Mouse (Mus musculus) kidney, adult 2 months (tissue): ENCODE measurements around the gene Gm3238. TPM values are rescaled to one million over a fixed set of nuclear protein-coding genes. Genes with fewer than 3 reads are reported as not detected.
"Not testable (repeated sequence)": the region's sequence is repeated elsewhere in the genome, so short reads cannot be mapped to it uniquely, and the experiment has no call there.

ENCODE experiments used
- DNase-seq: peaks from one replicate; pipeline ENCODE4 v3.0.0; 2021
- H3K27ac ChIP-seq: fragments of 200-500 bp; 2 replicates; pipeline ENCODE4 v1.5.1; 2012; ENCODE audit warnings: low read depth, low read length, control low read depth, inconsistent platforms; ENCODE audit not compliant: insufficient read depth
- H3K27me3 ChIP-seq: fragments of 200-500 bp; replicated peaks from 2 replicates; pipeline ENCODE4 v1.6.1; 2012; ENCODE audit warnings: mild to moderate bottlenecking, moderate library complexity, low read length, inconsistent platforms; ENCODE audit not compliant: control insufficient read depth, insufficient read depth
- H3K36me3 ChIP-seq: fragments of 200-500 bp; 2 replicates; pipeline ENCODE4 v1.6.1; 2012; ENCODE audit warnings: mild to moderate bottlenecking, moderate library complexity, low read length, inconsistent platforms; ENCODE audit not compliant: control insufficient read depth, insufficient read depth
- H3K4me1 ChIP-seq: fragments of 200-500 bp; 2 replicates; pipeline ENCODE4 v1.6.1; 2011; ENCODE audit warnings: low read length; ENCODE audit not compliant: control insufficient read depth, insufficient read depth
- H3K4me3 ChIP-seq: fragments of 200-500 bp; 2 replicates; pipeline ENCODE4 v1.5.1; 2011; ENCODE audit warnings: mild to moderate bottlenecking, low read depth, low read length, control low read depth; ENCODE audit not compliant: insufficient read depth
- CTCF ChIP-seq: fragments of 200-500 bp; conservative IDR thresholded peaks from 2 replicates; pipeline ENCODE4 v1.5.1; 2011; ENCODE audit warnings: low read depth, mild to moderate bottlenecking, control low read depth, low read length, moderate library complexity, mixed read lengths; ENCODE audit not compliant: insufficient read depth, insufficient read length
- POLR2A ChIP-seq: fragments of 200-500 bp; IDR thresholded peaks from one replicate; pipeline ENCODE4 v1.6.1; 2011; ENCODE audit warnings: low read depth, low read length, control low read depth
- WGBS: fragments of 180-500 bp; shearing (Covaris S2); methylation state at CpG from one replicate; pipeline ENCODE4 v1.1.7; 2018; 5-methylcytosine and 5-hydroxymethylcytosine counted together
- polyA plus RNA-seq: library from polyadenylated mRNA; depleted of rRNA; stranded (reverse); fragments of >200 nt; gene quantifications from 2 replicates; pipeline ENCODE4 v1.2.3, GENCODE M21; 2012

The Gm3238 gene
- polyA plus RNA-seq, 1 experiment, result not detected

DNA sequence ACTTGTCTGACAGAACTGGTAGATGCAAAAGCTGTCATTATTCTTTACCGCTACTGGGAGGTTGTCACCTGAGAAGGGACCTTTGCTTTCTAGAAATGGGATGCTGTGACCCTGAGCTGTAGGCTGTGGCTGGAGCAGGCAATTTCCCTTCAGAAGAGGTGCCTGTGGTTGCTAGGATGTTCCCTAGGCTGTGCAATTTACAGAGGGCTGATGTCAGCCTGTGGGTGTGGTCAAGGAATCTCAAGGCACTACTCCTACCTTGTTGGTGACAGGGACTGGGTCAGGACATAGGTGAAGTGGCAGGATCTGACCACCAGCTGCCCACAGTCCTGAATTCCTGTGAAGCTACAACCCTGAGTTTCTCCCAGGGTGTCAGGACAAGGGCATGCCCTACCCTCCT is 1.4 kb downstream of the Gm3238 start:
- H3K27ac ChIP-seq, result no peak overlapping the region
- no peak for TF ChIP-seq POLR2A
- TF ChIP-seq CTCF, result no peak
- H3K27me3 ChIP-seq, result no peaks in the 10 kb centered on the region; the same call in 1 of the 2 replicates
- DNase-seq, result no peak
- no peak overlapping the region for H3K4me3 ChIP-seq
- no peaks in the 10 kb centered on the region for H3K36me3 ChIP-seq
- H3K4me1 ChIP-seq, result no peaks in the 10 kb centered on the region
- 53% methylated on average over 1 of the region's 1 CpGs for WGBS

DNA sequence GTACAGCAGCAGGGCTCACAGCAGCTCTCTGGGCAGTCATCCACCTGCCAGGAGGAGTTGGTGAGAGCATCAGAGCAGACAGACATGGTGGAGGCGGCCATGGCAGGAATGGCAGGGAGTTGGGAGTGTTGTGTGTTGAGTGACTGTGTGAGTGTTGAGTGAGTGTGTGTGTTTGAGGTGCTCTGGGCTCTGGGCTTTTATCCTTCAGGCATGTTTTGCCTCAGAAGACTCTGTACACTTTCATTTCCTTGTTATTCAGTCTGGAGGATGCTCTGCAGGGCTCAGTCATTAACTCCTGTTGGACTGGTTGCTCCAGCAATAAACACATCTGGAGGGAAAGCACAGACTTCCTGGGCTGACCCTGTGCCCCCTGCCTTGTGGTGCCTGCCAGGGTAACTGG is 11.5 kb downstream of the Gm3238 start, which contains the start of gene Gm3233:
Gm3233 (minus strand) TSS at position 101 of the 400 bp plus-strand sequence.
- DNase-seq, H3K36me3 ChIP-seq, H3K27me3 ChIP-seq, H3K4me1 ChIP-seq, H3K4me3 ChIP-seq, H3K27ac ChIP-seq: not testable (repeated sequence)
- WGBS, result no CpG with 5 or more reads among the region's 1 CpGs

DNA sequence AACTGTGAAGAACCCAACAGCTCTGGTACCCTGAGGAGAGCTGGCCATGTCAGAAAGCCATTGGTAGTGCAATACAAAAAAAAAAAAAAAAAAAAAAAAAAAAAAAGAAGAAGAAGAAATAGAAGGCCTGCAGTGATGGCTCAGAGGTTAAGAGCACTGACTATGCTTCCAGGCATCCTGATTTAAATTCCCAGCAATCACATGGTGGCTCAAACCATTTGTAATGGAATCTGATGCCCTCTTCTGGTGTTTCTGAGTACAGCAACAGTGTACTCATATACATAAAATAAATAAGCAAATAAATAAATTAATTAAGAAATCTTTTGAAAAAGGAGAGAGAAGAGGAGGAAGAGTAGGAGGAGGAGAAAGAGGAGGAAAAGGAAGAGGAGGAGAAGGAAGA is 17.7 kb downstream of the Gm3238 start:
- Histone ChIP-seq H3K4me3 (no peak overlapping the region), H3K4me1 (no peaks in the 10 kb centered on the region), H3K27me3 (no peaks in the 10 kb centered on the region), H3K36me3 (no peaks in the 10 kb centered on the region), H3K27ac (no peak overlapping the region)
- TF ChIP-seq POLR2A (no peak), CTCF (no peak)
- no peak for DNase-seq

DNA sequence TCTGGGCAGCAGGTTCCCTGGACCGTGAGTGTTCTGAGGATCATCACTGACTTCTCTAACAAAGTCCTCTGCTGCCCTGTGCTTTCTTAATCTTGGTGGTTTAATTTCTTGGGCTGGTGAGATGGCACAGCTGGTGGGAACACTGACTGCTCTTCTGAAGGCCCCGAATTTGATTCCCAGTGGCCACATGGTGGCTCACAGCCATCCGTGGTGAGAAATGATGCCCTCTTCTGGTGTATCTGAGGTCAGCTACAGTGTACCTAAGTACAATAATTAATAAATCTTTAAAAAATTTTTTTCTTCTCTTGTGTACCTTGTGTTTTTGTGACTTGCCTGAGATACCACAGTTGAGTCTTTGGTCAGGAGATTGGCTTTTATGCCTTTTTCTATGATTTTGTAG is 18.8 kb downstream of the Gm3238 start:
- H3K4me1 ChIP-seq, H3K4me3 ChIP-seq, H3K27me3 ChIP-seq, H3K36me3 ChIP-seq, H3K27ac ChIP-seq, DNase-seq: not testable (repeated sequence)
- 62% methylated on average over 3 of the region's 3 CpGs for WGBS

DNA sequence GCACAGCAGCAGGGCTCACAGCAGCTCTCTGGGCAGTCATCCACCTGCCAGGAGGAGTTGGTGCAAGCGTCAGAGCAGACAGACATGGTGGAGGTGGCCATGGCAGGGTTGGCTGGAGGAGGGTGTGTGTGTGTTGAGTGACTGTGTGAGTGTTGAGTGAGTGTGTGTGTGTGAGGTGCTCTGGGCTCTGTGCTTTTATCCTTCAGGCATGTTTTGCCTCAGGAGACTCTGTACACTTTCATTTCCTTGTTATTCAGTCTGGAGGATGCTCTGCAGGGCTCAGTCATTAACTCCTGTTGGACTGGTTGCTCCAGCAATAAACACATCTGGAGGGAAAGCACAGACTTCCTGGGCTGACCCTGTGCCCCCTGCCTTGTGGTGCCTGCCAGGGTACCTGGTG is 19.9 kb downstream of the Gm3238 start, which contains the start of gene Gm9736:
Gm9736 (minus strand) TSS at position 101 of the 400 bp plus-strand sequence.
- H3K27ac ChIP-seq, H3K4me3 ChIP-seq, DNase-seq, H3K27me3 ChIP-seq, H3K4me1 ChIP-seq, H3K36me3 ChIP-seq: not testable (repeated sequence)
- 67% methylated on average over 1 of the region's 1 CpGs for WGBS

DNA sequence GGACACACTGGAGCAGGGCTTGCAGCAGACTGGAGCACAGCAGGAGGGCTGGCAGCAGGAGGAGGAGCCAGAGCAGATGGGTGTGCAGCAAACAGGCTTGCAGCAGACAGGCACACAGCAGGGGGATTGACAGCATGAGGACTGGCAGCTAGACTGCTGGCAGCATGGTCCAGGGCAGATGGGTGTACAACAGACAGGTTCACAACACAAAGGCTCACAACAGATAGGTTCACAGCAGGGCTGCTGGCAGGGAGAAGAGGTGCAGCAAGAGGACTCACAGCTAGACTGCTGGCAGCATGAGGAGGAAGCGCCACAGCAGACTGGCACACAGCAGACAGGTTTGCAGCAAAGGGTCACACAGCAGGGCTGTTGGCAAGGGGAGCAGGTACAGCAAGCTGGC is 20.4 kb downstream of the Gm3238 start:
- 84% methylated on average over 1 of the region's 1 CpGs for WGBS
- not testable (repeated sequence) for H3K4me1 ChIP-seq, H3K27me3 ChIP-seq, H3K4me3 ChIP-seq, DNase-seq, H3K27ac ChIP-seq, H3K36me3 ChIP-seq

DNA sequence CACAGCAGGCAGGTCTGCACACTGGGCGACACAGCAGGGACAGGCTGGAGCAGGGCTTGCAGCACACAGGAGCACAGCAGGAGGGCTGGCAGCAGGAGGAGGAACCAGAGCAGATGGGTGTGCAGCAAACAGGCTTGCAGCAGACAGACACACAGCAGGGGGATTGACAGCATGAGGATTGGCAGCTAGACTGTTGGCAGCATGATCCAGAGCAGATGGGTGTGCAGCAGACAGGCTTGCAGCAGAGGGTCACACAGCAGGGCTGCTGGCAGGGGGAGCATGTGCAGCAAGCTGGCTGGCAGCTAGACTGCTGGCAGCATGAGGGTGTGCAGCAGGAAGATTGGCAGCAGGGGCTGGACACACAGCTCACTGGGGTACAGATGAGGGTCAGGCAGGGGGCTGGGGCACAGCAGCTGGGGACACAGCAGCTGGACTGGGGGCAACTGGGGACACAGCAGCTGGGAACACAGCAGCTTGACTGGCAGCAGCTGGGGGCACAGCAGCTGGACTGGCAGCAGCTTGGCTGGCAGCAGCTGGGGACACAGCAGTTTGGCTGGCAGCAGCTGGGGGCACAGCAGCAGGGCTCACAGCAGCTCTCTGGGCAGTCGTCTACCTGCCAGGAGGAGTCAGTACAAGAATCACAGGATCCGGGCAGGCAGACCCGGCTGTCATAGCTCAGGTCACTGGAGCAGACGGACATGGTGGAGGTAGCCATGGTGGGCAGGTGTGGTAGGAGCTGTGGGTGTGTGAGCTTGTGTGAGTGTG is 29.0 kb downstream of the Gm3238 start, which contains the start of gene Gm18596:
Gm18596 (minus strand) TSS at position 715 of the 765 bp plus-strand sequence.
- not testable (repeated sequence) for H3K27me3 ChIP-seq, H3K36me3 ChIP-seq, H3K27ac ChIP-seq, DNase-seq, H3K4me3 ChIP-seq, H3K4me1 ChIP-seq
- WGBS, result 57% methylated on average over 5 of the region's 5 CpGs

DNA sequence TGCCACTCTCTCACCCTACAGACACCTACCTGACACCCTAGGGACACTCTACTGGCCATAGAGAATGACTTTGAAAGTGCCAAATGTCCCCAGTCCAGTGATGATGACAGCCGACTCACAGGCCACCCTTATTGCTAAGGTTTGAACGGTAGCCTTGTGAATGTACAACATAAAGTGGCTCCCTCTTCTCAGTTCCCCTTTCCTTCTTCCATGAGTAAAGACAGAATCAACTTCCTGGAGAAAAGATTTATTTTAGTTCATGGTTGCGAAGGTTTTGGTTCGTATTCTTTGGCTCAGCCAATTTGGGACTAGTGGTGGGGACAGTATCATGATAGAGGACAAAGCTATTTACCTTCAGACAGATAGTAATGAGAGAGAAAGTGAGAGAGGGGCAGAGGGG is 32.2 kb downstream of the Gm3238 start:
- no peaks in the 10 kb centered on the region for H3K4me1 ChIP-seq
- WGBS, result 73% methylated on average over 4 of the region's 4 CpGs
- TF ChIP-seq CTCF (no peak), POLR2A (no peak)
- no peaks in the 10 kb centered on the region for H3K27me3 ChIP-seq
- no peak overlapping the region for H3K4me3 ChIP-seq
- no peak for DNase-seq
- H3K36me3 ChIP-seq, result no peaks in the 10 kb centered on the region
- H3K27ac ChIP-seq, result no peak overlapping the region
